Mouse (Mus musculus) thymus, postnatal 14 days (tissue): ENCODE data around the gene Dact2.

Experiments
- DNase-seq: peaks from one replicate; pipeline ENCODE4 v3.0.0; 2021

Gene Dact2

DNA sequence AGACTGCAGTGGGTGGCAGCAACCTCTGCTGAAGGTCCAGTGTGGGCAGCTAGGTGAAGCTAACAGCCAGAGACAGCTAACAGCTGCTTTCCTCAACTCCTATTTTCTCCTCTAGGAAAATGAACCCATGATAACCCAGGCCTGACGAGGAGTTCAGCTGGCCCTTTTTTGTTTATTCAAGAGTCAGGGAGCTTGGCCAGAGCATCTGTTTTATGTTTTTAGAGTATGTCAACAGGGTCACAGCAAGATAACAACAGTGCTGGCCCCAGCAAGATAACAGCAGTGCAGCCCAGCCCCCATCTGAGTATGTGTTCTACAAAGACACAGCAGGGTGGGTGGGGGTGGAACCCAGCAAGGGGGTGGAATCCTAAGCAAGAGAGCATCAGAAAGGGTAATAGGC, 30.6 kb downstream of the Dact2 start:
- DNase-seq: no peak

DNA sequence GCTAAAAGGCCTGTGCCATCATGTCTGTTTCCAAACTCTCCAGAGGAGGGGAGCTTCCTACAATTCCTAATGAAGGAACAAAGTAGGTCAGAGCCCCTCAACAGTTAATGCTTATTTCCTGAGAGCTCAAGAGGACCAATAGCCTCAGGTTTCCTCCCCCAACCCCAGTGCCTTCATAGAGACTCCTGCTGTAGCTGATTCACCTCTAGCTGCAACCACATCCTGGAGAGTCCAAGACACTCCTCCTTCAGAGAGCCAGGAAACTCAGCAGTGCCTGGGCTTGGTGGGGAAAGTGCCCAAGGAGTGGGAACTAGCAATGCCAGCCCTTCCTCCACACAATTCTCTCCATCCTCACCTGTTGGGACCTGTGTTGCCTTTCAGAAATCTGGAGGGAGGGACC, 31.4 kb downstream of the Dact2 start:
- peak; percentile 62 for DNase-seq

DNA sequence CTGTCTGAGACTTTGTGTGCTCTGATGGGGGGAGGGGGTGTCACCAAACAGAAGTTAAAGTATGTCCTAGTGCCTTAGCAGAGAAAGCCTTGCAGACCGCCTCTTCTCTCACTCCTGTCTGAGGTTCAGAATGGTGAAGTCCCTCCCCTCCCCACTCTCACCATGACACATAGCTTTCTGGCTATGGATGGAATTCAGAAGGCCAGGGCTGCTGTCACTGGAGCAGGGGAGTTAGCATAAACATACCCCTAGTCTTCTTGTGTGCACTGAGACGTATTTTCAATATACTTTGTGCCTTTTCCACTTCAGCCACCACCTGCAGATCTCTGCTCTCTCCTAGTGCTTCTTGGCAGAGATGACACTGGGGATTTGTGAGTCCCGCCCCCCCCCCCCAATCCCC, 31.9 kb downstream of the Dact2 start:
- DNase-seq: peak; percentile 40

DNA sequence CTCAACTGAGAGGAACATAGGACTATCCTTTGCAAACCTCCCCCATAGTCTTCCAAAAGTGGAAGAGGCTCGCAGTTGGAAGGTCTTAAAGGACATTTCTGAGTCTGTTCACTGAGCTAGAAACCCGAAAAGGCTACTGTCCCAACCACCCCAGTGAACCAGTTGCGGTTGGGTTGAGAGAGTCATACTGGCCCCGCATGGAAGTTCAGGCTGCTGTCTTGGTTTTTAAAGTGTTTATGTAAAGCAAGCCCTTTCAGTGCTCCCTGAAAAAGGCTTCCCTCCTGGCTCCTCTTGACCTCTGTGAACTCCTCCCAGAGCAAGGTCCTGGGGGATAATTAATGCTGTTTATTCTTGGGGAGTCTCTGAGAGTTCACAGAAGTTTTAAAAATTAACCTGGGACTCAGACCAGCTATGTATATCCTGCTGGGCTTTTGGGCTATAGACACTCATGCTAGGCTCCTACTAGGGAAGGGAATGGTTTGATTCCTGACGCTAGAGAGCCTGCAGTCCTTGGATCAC, 33.1 kb downstream of the Dact2 start:
- DNase-seq: no peak

DNA sequence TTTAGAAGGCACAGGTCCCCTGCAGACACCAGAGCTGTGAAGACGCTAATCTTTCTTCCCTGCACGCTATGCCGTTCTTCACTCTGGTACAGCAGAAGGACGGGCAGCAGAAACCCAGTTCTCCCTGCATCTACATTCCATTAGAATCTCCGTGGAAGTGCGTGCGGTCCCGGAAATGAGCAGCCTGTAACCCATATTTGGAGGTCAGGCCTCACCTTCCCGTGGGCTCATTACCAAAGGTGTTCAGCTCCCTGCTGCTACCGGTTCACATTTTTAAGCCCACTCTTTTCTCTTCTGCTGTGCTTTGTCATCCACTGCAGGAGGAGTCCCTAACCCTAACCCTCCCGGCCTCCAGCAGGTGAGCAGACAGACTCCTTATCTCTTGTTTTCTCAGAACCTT, 34.7 kb downstream of the Dact2 start:
- DNase-seq: no peak

DNA sequence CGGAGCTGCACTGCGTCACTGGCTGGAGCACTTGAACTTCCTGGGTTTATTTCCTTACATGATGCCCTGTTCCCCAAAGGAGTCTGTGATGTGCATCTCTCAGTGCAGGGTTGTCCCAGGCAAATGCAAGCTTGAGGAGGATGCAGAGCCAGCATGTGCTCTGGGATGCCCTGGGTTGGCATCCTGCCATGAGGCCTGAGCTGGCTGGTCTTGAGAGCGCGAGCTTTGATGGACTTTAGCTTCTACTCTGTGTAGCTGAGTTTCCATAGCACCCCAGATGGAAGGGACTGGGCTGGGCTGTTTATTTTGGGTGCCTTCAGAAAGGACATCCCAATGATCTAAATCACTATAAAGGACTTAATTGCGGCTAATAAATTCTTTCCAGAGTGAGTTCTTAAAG, 36.5 kb downstream of the Dact2 start:
- DNase-seq: no peak

DNA sequence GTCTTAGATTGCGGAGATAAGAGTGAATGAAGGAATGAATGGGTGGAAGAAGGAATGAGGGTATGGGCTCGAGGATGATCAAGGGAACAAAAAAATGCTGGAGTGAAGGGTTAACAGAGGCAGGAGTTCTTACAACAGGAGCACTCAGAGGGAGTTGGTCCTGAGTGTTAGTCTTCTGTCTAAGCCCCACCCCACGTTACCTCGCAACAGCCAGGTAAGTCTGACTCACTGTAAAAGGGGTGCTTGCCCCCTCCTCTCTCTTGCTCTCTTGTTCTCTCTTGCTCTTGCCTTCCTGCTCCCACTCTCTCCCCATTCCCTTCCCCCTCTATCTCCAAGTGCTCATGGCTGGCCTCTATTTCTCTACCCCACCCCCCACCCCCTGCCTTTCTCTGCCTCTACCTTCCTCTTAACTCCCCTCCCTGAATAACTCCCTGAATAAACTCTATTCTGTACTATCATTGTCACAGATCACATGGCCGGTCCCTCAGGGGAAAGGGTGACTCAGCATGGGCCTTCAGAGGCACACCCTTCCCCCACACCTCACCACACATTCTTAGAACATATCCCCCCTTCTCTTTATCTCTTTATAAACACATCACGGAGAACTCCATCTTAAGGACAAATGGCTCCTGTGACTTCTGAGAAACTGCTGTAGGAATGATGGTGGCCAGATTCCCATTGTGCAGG, 37.2 kb downstream of the Dact2 start:
- DNase-seq: no peak

DNA sequence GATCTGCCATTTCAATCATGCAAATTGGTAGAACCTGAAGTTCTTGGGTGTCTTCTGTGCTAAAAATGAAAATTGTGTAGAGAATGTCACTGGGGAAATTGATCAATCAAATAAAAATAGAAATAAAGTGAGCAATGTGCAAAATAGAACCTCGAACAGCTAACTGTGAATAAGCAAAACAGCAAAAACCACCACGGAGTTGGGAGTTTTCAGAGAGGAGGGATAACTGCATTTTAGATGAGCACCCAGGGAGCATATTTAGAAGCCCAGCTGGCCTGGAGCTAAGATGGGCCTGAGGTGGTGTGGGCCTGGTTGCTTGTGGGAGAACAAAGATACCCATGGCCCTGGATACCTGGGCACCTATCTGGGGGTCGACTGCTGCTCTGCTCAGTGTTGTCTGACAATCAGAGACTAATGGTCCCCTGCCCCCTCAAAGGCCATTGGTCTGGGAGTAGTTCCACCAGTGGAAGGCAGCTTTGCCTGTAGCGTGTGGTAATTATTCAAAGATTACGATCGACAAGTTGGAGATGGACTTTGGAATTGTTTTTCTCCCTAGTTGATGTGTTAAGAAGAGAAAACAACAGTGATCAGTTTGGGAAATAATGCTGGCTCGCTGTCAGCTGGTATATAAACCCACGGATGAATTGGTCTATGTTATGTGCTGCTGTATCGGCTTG, 38.0 kb downstream of the Dact2 start:
- no peak for DNase-seq

DNA sequence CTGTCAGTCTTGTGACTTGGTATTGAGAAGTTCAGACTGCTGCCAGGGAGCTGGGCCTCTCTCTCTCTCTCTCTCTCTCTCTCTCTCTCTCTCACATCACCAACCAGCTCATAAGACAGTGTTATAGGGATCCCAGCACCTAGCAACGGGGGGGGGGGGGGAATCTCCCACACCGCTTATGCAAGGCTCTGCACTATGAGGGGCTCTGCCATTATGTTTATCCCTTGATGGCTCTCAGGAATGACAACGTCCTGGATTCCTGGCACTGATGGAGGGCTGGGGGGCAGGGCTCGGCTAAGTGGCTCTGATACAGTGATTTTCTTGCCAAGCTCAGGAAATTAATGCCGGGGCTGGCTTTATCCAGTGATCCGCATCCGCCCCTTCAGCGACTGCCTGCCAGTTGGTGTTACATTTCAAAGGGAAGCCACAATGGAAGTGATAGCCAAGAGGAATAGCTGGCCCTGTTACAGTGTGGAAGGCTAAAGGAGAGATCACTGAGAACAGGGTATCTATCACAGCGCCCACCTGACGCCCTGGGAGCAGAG, 38.7 kb downstream of the Dact2 start:
- no peak for DNase-seq

DNA sequence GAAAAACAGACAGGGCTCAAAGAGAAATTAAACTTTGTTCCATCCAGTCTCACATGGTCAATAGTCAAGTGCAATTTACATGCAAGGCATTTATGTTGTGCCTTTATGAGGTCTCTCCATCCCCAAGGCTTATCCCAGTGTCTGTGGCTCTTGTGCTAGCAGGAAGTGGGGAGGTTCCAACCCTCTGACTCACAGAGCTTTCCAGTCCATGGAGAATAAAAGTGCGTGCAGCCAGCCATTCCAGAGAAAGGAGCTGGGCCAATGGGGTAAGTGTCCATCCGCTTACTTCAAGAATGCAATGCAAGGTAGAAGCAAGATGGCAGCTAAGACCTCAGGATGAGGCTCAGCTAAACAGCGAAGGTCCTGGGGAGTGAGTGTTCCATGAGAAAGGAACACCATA, 43.3 kb downstream of the Dact2 start:
- no peak for DNase-seq

DNA sequence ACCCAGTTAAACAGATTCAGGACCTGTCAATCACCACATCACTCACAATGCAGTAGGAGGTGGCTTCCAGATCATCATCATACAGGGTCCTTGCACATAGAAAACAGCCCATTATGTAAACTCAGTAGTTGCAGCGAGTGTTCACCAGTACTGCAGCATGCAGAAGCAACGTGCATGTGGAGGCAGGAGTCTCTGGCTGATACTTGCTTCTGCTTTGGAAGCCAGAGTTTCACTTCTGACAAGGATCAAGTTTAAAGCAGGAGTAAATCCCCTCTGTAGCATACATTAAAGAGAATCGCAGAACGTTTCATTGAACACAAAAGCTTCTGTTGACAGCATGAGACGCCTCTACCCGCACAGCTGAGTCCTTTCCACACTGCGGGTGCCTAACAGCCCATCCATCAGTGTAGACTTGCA, 46.3 kb downstream of the Dact2 start:
- no peak for DNase-seq
